Mouse (Mus musculus) kidney, adult 18-20 months (tissue): ENCODE results near the gene Gamt.

Source experiments
- DNase-seq: peaks from one replicate; pipeline ENCODE4 v3.0.0; 2021

The Gamt gene

DNA sequence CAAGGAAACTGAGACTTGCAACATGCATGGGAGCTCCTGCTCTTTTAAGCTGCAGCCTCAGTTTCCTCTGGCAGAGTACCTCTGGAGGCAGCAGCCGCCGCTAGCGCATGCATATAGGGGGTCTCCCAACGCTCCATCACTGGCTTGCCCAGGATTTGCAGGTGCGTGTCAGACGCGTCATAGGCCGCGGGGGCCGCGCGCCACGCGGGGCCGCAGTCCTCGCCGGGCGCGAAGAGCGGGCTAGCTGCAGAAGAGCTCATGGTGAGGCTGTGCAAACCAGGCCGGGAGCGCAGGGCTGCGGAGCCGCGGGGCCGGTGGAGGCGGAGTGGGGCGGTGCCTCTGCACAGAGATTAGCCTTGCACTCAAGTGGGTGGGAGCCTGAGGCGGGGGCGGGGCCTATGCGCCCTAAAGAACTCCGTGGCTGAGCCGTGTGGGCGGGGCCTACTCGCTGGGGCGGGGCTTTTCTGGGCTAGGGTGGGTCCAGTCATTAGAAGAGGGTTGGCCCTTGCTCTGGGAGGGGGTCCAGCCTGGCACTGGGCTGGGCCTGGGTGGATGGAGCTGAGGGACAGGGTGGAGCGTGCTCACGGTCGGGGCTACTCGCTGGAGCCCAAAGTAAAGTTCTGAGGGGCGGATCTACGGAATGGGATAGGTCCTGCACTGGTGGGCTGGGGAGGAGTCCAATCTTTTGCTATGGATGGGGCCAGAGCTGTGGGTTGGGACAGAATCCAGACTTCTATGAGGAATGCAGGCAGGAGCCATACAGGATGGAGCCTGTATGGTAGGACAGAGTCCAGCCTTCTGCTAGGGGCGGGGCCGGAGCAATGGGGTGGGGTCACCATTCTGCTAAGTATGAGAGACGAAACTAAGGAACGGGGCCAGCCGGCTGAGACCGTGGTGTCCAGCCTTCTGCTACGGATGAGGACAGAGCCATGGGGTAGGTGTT lies at the start of gene Gamt, which contains the start of gene Dazap1:
TSS of gene Gamt (minus strand) at position 371 of the 943 bp plus-strand sequence.
TSS of gene Dazap1 (plus strand) at position 845 of the 943 bp plus-strand sequence.
- peak; percentile 97 for DNase-seq

DNA sequence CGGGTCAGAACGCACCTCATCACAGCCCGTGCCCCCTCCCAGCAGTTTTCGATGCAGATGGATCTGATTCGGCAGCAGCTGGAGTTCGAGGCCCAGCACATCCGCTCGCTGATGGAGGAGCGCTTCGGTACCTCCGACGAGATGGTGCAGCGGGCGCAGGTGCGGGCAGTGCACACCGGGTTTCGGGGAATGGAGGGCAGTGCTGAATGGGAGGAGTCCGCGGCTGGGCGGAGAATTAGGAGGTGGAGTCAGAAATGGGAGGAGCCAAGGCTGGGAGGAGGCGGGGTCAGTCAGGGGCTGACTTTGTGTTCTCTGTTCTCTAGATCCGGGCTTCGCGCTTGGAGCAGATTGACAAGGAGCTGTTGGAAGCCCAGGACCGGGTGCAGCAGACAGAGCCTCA lies 44.0 kb upstream of the Gamt start:
- peak; percentile 52 for DNase-seq

DNA sequence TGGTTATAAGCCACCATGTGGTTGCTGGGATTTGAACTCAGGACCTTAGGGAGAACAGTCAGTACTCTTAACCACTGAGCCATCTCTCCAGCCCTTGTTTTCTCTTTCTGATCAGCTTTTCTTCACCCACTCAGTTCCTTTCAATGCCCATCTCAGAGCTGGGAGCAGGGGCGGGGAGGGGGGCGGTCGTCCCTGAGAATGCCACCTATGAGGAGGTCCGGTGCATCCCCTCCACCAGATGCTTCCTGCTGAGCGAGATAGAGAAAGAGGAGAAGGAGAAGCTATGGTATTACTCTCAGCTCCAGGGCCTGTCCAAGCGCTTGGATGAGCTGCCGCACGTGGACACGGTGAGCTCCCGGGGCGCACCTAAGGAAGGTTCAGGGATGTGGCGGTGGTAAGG lies 43.6 kb upstream of the Gamt start:
- no peak for DNase-seq

DNA sequence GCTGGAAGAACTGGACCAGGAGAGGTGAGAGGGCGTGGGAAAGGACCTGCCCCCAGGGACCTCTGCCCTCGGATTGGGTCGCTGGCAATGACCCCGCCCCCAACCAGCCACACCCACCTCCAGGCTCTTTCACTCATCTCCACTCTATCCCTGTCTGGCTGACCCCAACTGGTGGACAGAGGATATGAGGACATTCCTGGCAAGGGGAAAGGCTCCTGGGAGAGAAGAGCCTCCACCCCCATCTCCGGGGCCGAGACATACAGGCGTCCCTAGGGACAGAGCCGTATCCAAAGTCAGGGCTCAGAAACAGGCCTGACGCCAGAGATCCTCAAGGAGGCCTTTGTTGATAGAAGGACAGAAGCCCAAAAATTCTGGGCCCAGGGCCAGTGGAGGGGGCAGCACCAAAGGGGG lies 41.7 kb upstream of the Gamt start:
- peak; percentile 64 for DNase-seq

DNA sequence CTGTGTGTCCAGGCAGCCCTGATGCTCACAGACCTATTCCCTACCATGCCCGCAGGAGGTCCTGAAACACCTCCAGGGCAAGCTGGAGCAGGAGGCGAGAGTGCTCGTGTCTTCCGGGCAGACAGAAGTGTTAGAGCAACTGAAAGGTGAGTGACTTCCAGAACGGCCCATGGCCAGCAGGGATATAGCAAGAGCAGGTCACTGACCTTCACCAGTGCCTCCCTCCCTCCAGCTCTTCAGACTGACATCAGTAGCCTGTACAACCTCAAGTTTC lies 41.2 kb upstream of the Gamt start:
- no peak for DNase-seq

DNA sequence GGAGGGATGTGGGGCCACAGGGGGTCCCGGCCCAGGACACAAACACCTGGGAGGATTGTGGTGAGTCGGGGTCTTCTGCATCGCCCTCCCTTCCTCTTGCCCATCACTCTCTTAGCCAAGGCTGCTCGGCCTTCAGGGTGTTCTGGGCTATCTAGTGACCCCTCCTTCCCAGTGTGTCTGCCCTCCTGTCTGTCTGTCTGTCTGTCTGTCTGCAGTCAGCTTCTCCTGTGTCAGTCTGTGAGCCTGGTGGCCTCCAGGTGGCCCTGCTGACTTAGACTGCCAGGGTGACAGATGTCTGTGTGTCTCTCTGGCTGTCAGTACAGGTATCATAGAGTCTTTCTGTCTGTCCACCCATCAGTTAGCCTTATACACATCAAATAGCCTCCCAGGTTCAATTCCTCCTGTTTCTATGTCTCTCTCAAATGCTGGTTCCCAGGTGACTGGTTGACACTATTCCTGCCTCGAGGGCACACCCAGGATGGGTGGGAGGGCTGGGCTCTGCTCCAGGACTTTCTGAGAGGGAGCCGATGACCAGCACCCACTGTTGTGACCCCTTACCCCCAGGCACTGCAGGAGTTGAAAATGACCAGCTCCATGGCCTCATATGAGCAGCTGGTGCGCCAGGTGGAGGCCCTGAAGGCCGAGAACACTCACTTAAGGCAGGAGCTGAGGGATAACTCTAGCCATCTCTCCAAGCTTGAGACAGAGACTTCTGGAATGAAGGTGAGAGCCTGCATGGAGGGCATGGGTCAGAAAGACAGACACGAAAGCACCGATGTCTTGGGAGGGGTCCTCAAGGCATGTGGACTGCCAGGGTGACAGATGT lies 40.7 kb upstream of the Gamt start:
- no peak for DNase-seq

DNA sequence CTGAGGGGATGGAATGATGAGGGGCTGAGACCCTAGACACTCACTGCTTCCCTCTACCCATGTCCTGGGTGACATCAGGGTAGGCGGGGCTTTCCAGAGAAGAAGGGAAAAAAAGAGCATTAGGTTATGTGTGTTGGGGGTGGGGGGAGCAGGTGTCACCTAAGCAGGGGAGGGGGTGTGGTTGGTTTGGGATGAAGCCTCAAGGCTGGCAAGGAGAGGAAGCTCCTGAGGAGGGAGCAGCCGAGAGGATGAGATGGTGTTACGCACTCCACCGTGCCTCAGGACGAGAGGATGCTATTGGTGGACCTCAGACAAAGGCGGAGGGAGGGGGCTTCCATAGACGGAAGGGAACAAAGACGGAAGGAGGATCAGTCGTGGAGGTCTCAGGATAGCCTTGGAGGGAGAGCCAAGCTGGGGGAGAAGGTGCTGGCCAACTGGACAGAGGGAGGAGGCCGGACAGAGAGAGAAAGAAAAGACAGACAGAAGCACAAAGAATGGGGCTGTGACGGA lies 39.9 kb upstream of the Gamt start:
- no peak for DNase-seq

DNA sequence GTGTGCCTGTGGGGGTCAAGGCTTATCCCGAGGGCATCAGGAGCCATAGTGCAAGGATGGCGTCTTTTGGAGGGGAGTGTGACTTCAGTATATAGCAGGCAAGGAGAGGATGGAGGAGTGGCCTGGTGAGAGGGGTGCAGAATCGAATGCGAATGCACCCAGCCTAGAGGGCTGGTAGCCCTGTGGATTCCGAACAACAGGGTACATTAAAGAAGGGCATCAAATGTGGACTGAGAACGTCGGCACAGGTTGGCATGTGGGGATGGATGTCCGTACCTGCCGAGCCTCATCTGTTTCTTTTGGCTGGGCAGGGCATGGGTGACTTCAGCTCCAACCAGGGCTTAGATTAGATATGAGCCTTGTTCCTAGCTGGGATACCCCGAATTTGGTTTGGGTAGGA lies 39.0 kb upstream of the Gamt start:
- DNase-seq: no peak

DNA sequence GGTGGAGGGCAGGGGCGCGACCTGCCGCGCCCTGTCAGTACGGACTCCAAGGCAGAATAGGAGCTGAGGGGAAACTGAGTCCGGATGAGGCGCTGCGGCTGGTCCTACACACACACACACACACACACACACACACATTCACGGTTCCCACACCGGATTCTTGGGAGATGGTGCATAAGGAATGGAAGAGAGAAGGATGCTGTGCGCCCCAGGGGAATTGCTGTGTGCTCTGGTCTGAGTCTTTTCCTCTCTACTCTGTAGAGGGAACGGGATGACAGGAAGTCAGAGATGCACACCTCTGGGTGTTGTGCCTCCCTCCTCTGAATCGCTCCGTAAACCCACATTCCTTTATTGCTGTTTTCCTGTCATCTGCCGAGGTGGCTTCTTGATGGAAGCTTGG lies 38.5 kb upstream of the Gamt start:
- DNase-seq: no peak

DNA sequence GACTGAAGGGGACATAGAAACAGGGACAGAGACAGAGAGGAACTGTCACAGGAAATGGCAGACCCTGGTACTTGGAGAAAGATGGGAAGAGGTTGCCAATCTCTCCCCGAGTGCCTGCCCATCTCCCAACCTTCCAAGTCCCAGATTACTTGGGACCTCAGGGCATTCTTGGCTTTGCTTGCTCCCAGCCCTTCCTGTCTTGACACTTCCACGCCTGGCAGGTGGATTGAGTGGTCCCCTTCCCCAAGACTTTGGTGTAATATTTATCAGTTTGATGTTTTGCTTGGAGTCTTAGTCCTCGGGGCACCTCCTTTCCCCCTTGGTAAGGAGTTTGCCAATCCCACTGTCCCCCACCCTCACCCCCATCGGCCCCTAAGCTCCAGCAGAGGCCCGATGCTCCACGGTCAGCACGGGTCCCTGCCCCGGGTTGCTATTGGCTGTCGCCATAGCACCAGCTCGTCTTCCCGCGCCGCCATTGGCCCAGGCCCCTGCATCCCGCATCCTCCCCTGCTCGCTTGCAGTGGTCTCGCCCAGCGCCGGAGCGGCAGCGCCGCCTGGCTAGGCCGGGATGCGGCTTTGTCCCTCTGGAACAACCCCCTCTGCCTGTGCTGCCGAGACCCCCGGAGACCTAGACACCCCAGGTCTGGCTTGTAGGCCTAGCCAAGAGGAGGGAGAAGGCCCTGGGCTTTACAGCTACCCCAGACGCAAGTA lies 37.9 kb upstream of the Gamt start:
- no peak for DNase-seq

DNA sequence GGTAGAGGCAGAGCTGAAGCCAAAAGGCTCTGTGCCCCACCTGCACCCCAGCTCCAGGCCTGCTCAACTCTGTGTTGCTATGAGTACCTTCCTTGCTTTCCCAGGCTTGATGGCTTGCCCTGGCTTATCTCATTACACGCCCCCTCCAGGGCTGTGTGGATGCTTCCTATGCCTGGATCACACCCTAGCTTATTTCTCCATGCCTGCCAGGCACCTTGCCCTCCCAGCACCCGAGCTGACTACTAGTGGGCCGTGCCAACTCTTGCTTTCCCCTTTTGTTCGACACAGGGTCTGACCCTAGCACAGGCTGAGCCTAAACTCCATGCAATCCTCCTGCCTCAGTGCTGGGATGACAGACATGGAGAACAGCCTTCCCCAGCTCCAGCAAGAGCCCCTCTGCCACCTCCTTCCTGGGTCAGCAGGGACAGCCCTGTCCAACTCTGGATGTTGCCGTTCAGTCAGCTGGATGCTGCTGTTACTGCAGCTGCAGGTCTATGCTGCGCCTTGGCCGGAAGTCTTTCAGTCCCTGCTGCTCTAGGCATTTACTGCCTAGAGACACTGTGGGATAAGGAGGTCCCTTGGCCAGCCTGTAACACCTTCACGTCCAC lies 36.8 kb upstream of the Gamt start:
- DNase-seq: no peak

DNA sequence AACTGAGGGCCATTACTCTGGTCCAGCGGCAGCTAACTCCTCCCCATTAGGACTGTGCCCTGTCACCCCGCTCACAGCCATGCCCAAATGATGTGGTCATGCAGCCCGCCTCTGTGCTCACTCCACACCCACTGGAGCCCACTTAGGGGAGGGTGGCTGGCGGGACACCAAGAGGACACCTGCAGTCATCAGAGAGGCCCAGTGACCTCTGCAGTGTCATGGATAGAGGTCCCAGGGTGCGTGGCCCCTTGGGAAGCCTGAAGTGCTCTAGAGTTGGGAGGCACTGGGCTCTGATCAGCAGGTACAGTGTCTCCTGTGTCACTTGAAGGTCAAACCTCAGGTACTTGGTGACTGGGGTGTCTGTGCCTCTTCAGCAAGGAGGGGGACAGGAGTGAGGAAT lies 36.0 kb upstream of the Gamt start:
- no peak for DNase-seq

DNA sequence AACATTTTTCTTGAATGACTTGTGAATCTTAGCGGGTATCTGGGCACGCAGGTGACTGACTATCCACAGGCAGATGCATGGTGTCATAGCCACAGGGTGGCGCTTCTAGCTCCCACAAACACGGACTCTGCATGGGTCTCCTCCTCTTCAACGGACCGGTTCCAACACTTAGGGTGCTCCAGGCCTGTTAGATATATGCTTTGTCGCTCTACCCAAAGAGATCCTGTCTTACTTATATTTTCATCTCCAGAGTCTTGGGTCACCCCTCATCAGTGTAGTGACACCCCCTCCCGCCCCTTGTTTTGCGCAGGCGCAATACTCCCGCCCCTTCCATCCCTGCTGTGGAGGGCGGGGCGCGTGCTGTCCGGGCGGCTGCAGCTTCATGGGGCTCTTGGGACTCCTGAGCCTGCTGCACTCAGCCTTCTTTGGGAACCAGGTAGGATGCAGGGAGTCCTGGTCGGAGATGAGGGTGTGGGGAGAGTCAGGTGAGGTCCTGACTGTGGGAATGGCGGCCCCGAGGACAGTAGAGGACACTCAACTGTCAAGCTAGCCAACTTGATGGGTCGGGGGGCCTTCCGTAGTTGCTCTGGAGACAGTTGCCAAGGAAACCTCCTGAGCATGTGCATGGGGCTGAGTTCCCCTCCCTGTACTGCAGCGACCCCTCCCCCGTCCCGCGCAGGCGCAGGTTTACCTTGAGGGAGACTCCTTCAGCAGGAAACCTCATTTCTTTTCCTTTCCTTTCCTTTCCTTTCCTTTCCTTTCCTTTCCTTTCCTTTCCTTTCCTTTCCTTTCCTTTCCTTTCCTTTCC lies 35.0 kb upstream of the Gamt start, which contains the start of gene Apc2:
TSS of gene Apc2 (plus strand) at position 360 of the 808 bp plus-strand sequence.
- DNase-seq: peak; percentile 86

DNA sequence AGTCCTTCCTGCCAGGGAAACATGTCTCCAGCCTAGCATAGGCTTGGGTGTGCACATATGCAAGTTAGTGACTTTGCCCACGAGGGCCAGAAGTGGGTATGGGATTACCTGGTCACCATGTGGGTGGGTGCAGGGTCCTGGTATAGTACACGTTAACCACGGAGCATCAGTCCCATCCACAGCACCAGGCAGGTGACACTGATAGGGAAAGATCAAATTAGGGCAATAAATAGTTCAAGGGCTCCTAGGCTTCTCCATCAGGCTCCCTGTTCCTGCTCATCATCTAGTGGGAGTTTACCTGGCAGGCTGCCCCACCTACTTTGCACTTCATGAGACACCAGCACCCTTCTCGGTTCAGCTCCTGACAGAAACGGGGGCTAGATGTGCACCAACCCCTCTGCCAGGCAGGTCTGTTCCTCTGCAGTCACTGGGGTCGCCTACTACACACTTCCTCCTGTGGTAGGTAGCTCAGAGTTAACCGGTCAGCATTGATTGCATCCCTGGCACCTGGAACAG lies 34.0 kb upstream of the Gamt start:
- no peak for DNase-seq

DNA sequence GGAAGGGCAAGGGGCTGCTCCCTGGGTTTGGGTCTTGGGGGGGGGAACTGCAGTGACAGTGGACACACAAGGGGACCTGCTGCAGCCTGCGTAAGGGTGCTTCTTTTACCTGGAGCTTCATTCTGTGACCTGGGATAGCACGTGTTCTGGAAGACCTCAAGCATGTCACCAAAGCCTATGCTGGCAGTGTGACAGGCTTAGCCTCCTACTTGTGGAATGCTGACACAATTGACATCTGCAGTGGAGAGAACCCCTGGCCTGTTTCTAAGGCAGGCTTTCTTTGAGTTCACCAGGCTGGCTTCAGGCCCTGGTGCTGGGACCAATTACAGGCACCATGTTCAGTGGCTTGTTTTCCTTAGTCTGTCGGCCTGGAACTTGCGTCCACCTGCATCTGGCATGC lies 33.5 kb upstream of the Gamt start:
- DNase-seq: no peak

DNA sequence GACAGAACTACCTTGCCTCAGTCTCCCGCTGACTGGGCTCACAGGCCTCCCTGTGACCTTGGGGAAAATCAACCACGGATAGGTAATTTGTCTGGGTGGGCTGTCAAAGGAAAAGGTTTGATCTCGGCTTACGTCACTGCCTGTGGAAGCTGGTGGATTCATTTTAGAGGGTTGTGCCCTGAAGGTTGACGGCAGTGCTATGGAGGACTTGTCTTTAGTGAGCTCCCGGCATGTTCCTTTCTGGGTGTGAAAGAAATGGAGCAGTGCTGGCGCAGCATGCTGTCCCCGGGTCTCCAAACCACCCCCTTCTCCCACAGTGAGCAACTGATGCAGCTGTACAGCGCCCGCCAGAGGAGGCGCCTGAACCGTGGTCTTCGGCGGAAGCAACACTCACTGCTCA lies 32.5 kb upstream of the Gamt start:
- DNase-seq: no peak

DNA sequence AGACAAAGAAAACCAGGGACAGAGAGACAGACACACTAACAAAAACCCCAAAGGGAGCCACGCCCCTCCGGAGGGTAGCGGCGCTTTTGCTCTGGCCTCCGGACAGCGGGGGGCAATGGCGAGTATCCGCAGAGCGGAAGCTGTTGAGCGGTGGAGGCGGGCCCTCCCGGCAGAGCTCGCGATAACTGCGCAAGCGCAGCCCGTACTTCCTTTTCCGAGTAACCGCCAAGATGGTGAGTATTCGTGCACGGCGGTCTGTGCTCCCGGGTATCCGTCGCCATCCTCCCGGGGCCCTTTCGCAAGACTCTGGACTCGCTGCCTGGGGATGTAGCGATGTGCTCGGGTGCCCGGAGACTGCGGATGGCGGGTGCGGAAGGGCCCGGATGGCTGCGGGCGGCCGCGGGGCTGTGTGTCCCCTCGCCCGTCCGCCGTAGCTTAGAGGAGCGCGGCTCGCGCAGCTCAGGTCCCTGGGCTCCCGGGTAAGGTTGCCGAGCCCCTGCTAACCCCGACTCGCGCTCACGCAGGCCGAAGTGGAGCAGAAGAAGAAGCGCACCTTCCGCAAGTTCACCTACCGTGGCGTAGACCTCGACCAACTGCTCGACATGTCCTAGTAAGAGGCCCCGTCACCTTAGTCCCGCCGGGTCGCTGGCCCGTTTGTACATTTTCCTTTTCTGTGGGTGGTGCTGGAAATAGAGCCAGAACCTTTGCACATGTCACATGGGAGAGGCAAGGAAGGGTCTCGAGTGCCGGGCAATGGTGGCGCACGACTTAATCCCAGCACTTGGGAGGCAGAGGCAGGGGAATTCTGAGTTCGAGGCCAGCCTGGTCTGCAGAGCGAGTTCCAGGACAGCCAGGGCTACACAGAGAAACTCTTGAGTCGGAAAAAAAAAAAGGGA lies 31.7 kb upstream of the Gamt start, which contains the start of gene Rps15:
TSS of gene Rps15 (plus strand) at position 203 of the 896 bp plus-strand sequence.
- DNase-seq: peak; percentile 94

DNA sequence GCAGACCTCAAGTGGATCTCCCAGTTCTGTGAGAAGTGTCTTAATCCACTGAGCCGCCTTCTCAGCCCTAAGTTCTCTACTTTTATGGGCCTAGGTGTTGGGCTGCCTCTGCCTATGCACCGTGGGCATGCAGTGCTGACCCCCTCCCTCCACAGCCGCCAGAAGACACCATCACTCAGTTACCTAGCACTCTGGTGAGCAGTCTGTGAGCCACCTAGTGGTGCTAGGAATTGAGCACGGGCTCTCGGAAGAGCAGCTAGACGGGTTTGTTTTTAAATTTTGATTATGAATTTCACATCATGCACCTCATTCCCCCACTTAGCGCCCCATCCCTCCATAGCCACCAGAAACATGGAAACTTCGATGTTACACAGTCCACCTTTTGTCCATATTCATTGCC lies 27.8 kb upstream of the Gamt start:
- no peak for DNase-seq

DNA sequence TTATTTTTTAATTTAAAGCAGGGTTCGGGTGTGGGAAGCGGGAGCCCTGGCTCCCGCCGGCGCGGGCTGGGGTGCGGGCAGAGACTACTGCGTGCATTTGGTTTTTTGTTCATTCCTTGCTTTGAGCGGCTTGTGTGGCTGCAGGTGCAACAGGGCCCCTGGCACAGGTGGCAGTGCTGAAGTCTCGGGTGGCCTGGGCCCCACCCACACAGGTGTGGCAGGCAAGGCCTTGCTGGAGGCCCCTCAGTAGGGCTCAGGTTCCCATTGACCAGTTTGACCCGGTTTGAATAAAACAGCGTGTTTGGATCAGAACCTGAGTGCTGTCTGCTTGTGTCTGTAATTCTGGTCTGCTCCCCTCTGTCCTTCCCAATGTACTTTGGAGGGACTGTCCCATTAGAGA lies 27.3 kb upstream of the Gamt start:
- no peak for DNase-seq
